Mouse (Mus musculus) lung, embryonic 16.5 days (tissue): ENCODE data around the gene Hoxa4. TPM values are rescaled to one million over a fixed set of nuclear protein-coding genes. Genes with fewer than 3 reads are reported as not detected.

ENCODE experiments used
- ATAC-seq: fragments of 200-750 bp; cut with Nextera tagmentation; 2 replicates; pipeline ENCODE4 v1.8.0; 2017; ENCODE audit warnings: low read depth, mild to moderate bottlenecking, moderate library complexity
- H3K27ac ChIP-seq: fragments of 300-500 bp; sonication (generic); 2 replicates; pipeline ENCODE4 v1.5.1; 2014; ENCODE audit warnings: mild to moderate bottlenecking, control low read depth, low read length
- H3K27me3 ChIP-seq: fragments of 300-500 bp; sonication (generic); 2 replicates; pipeline ENCODE4 v1.6.1; 2014; ENCODE audit warnings: low read depth, low read length, mixed read lengths; ENCODE audit not compliant: control insufficient read depth, insufficient read depth
- H3K36me3 ChIP-seq: fragments of 300-500 bp; sonication (generic); 2 replicates; pipeline ENCODE4 v1.6.1; 2014; ENCODE audit warnings: low read length; ENCODE audit not compliant: control insufficient read depth, insufficient read depth
- H3K4me1 ChIP-seq: fragments of 300-500 bp; sonication (generic); replicated peaks from 2 replicates; pipeline ENCODE4 v1.6.1; 2014; ENCODE audit warnings: low read length, mixed read lengths; ENCODE audit not compliant: control insufficient read depth, insufficient read depth
- H3K4me2 ChIP-seq: fragments of 300-500 bp; sonication (generic); 2 replicates; pipeline ENCODE4 v1.6.1; 2014; ENCODE audit warnings: low read depth, low read length, control low read depth
- H3K4me3 ChIP-seq: fragments of 300-500 bp; sonication (generic); 2 replicates; pipeline ENCODE4 v1.5.1; 2014; ENCODE audit warnings: mild to moderate bottlenecking, low read length, control low read depth
- H3K9ac ChIP-seq: fragments of 300-500 bp; sonication (generic); 2 replicates; pipeline ENCODE4 v1.6.1; 2014; ENCODE audit warnings: low read length, control low read depth
- H3K9me3 ChIP-seq: fragments of 300-500 bp; sonication (generic); 2 replicates; pipeline ENCODE4 v1.6.1; 2016; ENCODE audit warnings: low read length; ENCODE audit not compliant: control insufficient read depth
- WGBS: fragments of 180-500 bp; shearing (Covaris S2); extraction: QIAGEN DNeasy Blood & Tissue Kit; methylation state at CpG from one replicate; pipeline ENCODE4 v1.1.7; 2014; 5-methylcytosine and 5-hydroxymethylcytosine counted together
- polyA plus RNA-seq: library from polyadenylated mRNA; unstranded; fragments of >200 nt; fragmentation: Nextera tagmentation; extraction: Ambion mirVana; gene quantifications from 2 replicates; pipeline ENCODE4 v1.2.1, GENCODE M21; 2015

Gene Hoxa4
- polyA plus RNA-seq, 1 experiment from 2014 or later, result 2.4 TPM

DNA sequence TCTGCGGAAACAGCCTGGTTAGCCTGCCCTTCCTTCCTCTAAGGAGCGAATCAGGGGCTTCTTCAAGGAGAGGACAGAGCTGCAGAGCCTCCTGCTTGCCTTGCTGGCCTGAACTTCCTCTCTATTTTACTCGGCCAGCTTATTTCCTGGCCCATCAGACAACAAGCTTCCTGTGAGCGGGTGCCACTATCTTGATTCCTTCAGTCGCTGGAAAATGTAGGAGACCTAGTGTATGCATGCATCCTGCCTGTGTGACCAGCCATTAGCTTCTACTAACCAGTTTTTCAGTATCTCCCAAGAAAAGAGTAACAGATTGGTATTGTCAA is 20.7 kb downstream of the Hoxa4 start:
- Histone ChIP-seq H3K9me3 (no peaks in the 10 kb centered on the region), H3K4me2 (peak overlapping the region; percentile 65), H3K36me3 (no peaks in the 10 kb centered on the region), H3K4me1 (peaks cover 25% of the 10 kb centered on the region), H3K9ac (peak overlapping the region; percentile 76), H3K27ac (peak overlapping the region; percentile 90), H3K4me3 (peak overlapping the region; percentile 35), H3K27me3 (peaks cover 44% of the 10 kb centered on the region)
- ATAC-seq, result no peak
- WGBS, result 13% methylated on average over 5 of the region's 5 CpGs

GRCm38 (mm10) chr6:52170166-52170897 is 21.2 kb downstream of the Hoxa4 start:
- H3K9me3 ChIP-seq, result no peaks in the 10 kb centered on the region
- H3K9ac ChIP-seq, result peak overlapping the region; percentile 76
- H3K27ac ChIP-seq, result peak overlapping the region; percentile 90
- peaks cover 42% of the 10 kb centered on the region for H3K27me3 ChIP-seq
- H3K4me1 ChIP-seq, result peaks cover 25% of the 10 kb centered on the region
- H3K36me3 ChIP-seq, result no peaks in the 10 kb centered on the region
- ATAC-seq, result peak; percentile 58
- H3K4me3 ChIP-seq, result peak overlapping the region; percentile 35
- peak overlapping the region; percentile 65 for H3K4me2 ChIP-seq
- WGBS, result 6% methylated on average over 40 of the region's 40 CpGs

- Histone ChIP-seq H3K4me1 (peaks cover 25% of the 10 kb centered on the region), H3K4me2 (peak overlapping the region; percentile 65), H3K9me3 (no peaks in the 10 kb centered on the region), H3K27me3 (peaks cover 41% of the 10 kb centered on the region), H3K4me3 (peak overlapping the region; percentile 35), H3K9ac (peak overlapping the region; percentile 76), H3K27ac (peak overlapping the region; percentile 90), H3K36me3 (no peaks in the 10 kb centered on the region)
- WGBS, result 17% methylated on average over 16 of the region's 16 CpGs
- no peak for ATAC-seq
Observed at GRCm38 (mm10) chr6:52169499-52170165, 21.9 kb downstream of the Hoxa4 start.

DNA sequence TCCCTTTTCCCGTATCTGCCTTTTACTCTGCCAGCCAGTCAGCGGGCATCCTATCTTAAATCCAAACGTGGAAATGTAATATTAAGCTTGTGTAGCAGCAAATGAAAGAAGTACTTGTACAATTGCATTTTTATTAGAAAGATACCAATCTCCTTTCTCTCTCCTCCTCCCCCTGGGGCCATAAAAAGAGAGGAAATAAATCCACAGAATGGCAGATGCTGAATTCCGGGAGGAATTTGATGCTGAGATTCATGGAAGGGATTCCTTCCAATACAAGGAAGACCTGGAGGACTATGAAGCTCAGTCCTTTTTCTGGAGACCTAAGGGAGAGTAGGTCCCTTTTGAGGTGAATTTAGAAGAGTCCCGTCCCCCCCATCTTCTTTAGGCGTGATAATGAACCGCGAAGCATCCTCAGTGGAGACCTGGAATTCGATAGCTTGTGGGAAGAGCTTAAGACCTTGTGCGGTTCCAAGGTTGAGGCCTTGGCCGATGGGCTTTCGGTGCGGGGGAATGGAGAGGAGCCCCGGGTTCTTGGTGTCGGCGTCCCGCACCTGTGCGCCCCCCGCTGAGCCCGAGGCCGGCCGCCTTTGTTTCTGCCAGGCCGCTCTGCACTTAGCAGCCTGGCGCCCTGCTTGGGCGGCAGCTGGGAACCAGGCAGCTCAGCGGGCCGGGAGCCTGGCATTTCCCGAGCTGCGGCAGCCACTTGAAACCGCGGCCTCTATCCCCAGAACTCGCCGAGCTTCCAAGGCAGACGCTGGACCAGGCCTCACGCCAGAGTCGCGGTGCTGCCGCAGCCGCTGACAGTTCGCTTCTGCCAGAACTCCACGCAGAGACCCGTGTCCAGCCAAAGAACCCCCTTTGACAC is 23.1 kb downstream of the Hoxa4 start:
- no peak for ATAC-seq
- peak overlapping the region; percentile 96 for H3K4me2 ChIP-seq
- H3K27me3 ChIP-seq, result peaks cover 38% of the 10 kb centered on the region
- no peaks in the 10 kb centered on the region for H3K36me3 ChIP-seq
- H3K4me3 ChIP-seq, result peak overlapping the region; percentile 37
- no peaks in the 10 kb centered on the region for H3K9me3 ChIP-seq
- H3K9ac ChIP-seq, result peak overlapping the region; percentile 80
- H3K4me1 ChIP-seq, result peaks cover 25% of the 10 kb centered on the region
- 5% methylated on average over 39 of the region's 42 CpGs for WGBS
- peak overlapping the region; percentile 96 for H3K27ac ChIP-seq

- H3K4me2 ChIP-seq, result peak overlapping the region; percentile 96
- H3K27me3 ChIP-seq, result peaks cover 38% of the 10 kb centered on the region
- 15% methylated on average over 14 of the region's 14 CpGs for WGBS
- H3K36me3 ChIP-seq, result no peaks in the 10 kb centered on the region
- peaks cover 25% of the 10 kb centered on the region for H3K4me1 ChIP-seq
- H3K27ac ChIP-seq, result peak overlapping the region; percentile 96
- ATAC-seq, result no peak
- no peaks in the 10 kb centered on the region for H3K9me3 ChIP-seq
- peak overlapping the region; percentile 80 for H3K9ac ChIP-seq
- peak overlapping the region; percentile 37 for H3K4me3 ChIP-seq
Observed at GRCm38 (mm10) chr6:52167736-52168161, 23.8 kb downstream of the Hoxa4 start.

- ATAC-seq, result no peak
- no peaks in the 10 kb centered on the region for H3K36me3 ChIP-seq
- peak overlapping the region; percentile 80 for H3K9ac ChIP-seq
- peak overlapping the region; percentile 96 for H3K27ac ChIP-seq
- no peaks in the 10 kb centered on the region for H3K9me3 ChIP-seq
- H3K4me1 ChIP-seq, result peaks cover 20% of the 10 kb centered on the region
- H3K4me2 ChIP-seq, result peak overlapping the region; percentile 96
- peaks cover 33% of the 10 kb centered on the region for H3K27me3 ChIP-seq
- WGBS, result 31% methylated on average over 1 of the region's 1 CpGs
- H3K4me3 ChIP-seq, result peak overlapping the region; percentile 37
Observed at GRCm38 (mm10) chr6:52167176-52167575, 24.4 kb downstream of the Hoxa4 start.

- Histone ChIP-seq H3K9me3 (no peaks in the 10 kb centered on the region), H3K4me2 (peak overlapping the region; percentile 96), H3K9ac (peak overlapping the region; percentile 80), H3K27me3 (peaks cover 29% of the 10 kb centered on the region), H3K4me3 (peak overlapping the region; percentile 37), H3K36me3 (no peaks in the 10 kb centered on the region), H3K4me1 (peaks cover 17% of the 10 kb centered on the region), H3K27ac (peak overlapping the region; percentile 96)
- no peak for ATAC-seq
- 15% methylated on average over 4 of the region's 4 CpGs for WGBS
Observed at GRCm38 (mm10) chr6:52166431-52167077, 25.0 kb downstream of the Hoxa4 start.

DNA sequence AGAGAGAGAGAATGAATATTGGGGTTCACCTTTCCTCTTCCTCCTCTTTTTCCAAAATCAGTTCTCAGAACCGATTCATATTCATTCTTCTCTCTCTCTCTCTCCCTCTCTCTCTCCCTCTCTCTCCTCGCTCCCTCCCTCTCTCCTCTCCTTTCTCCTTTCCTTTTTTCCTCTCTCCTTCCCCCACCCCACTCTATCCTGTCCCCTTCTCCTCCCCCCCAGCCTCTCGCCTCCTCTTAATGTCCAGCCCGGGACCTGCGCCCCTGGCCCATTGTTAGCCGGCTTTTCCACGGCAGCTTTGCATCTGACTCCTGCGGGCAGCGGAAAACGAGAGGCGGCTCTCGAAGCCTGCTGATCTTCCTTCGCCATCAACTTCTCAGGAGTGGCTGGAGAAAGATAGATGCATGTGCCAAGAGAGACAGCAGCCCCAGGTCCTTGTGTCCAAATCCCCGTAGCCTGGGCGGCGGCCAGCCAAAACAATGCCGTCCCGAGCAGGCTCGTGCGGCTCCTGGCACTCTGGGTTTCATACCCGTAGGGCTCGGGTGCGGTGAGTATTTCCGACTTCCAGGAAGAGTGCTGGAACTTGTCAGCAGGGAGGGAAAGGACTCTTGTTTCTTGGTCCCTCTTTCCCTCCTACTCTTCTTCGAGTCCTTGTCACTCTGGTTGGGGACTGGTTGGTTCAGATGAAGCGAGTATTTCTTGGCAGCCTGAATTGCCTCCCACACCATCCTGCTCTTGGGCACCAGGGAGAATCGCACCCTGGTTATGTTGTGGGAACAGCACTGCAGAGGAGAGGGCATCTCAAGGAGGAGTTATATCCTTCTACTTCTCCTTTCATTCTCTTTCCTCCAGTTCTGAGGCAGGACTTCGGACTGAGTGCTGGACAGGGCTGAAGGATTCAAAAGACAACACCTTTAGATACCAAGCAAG is 25.8 kb downstream of the Hoxa4 start:
- H3K4me1 ChIP-seq, result peaks cover 12% of the 10 kb centered on the region
- WGBS, result 3% methylated on average over 28 of the region's 28 CpGs
- no peak for ATAC-seq
- no peaks in the 10 kb centered on the region for H3K36me3 ChIP-seq
- peaks cover 24% of the 10 kb centered on the region for H3K27me3 ChIP-seq
- H3K9me3 ChIP-seq, result no peaks in the 10 kb centered on the region
- H3K4me2 ChIP-seq, result peak overlapping the region; percentile 96
- peak overlapping the region; percentile 80 for H3K9ac ChIP-seq
- peak overlapping the region; percentile 96 for H3K27ac ChIP-seq
- peak overlapping the region; percentile 58 for H3K4me3 ChIP-seq
